Mouse (Mus musculus) neural tube, embryonic 15.5 days (tissue): ENCODE data around the gene Casp12. TPM values are rescaled to one million over a fixed set of nuclear protein-coding genes. Genes with fewer than 3 reads are reported as not detected.
"Not testable (repeated sequence)": the region's sequence is repeated elsewhere in the genome, so short reads cannot be mapped to it uniquely, and the experiment has no call there.

Source experiments
- ATAC-seq: fragments of 200-750 bp; cut with Nextera tagmentation; 2 replicates; pipeline ENCODE4 v1.8.0; 2017; ENCODE audit warnings: mild to moderate bottlenecking, moderate TSS enrichment, moderate library complexity; ENCODE audit not compliant: low FRiP score
- H3K27ac ChIP-seq: fragments of 300-500 bp; sonication (generic); replicated peaks from 2 replicates; pipeline ENCODE4 v1.5.1; 2015; ENCODE audit warnings: mild to moderate bottlenecking, inconsistent platforms
- H3K27me3 ChIP-seq: fragments of 300-500 bp; sonication (generic); replicated peaks from 2 replicates; pipeline ENCODE4 v1.6.1; 2015; ENCODE audit warnings: inconsistent platforms
- H3K36me3 ChIP-seq: fragments of 300-500 bp; sonication (generic); 2 replicates; pipeline ENCODE4 v1.6.1; 2015; ENCODE audit warnings: inconsistent platforms
- H3K4me1 ChIP-seq: fragments of 300-500 bp; sonication (generic); 2 replicates; pipeline ENCODE4 v1.6.1; 2015; ENCODE audit warnings: inconsistent platforms
- H3K4me2 ChIP-seq: fragments of 300-500 bp; sonication (generic); 2 replicates; pipeline ENCODE4 v1.6.1; 2015; ENCODE audit warnings: inconsistent platforms, mild to moderate bottlenecking, moderate library complexity
- H3K4me3 ChIP-seq: fragments of 300-500 bp; sonication (generic); replicated peaks from 2 replicates; pipeline ENCODE4 v1.5.1; 2015; ENCODE audit warnings: mild to moderate bottlenecking, inconsistent platforms
- H3K9ac ChIP-seq: fragments of 300-500 bp; sonication (generic); replicated peaks from 2 replicates; pipeline ENCODE4 v1.6.1; 2015; ENCODE audit warnings: mild to moderate bottlenecking, inconsistent platforms
- H3K9me3 ChIP-seq: fragments of 300-500 bp; sonication (generic); replicated peaks from 2 replicates; pipeline ENCODE4 v1.6.1; 2016; ENCODE audit warnings: inconsistent platforms
- WGBS: fragments of 180-500 bp; shearing (Covaris S2); methylation state at CpG from one replicate; pipeline ENCODE4 v1.1.7; 2015; ENCODE audit warnings: mixed read lengths; 5-methylcytosine and 5-hydroxymethylcytosine counted together
- polyA plus RNA-seq: library from polyadenylated mRNA; unstranded; fragments of >200 nt; fragmentation: Nextera tagmentation; extraction: Ambion mirVana; gene quantifications from 2 replicates; pipeline ENCODE4 v1.2.1, GENCODE M21; 2015

Gene Casp12
- polyA plus RNA-seq, 1 experiment from 2014 or later, result 1.0 TPM

DNA sequence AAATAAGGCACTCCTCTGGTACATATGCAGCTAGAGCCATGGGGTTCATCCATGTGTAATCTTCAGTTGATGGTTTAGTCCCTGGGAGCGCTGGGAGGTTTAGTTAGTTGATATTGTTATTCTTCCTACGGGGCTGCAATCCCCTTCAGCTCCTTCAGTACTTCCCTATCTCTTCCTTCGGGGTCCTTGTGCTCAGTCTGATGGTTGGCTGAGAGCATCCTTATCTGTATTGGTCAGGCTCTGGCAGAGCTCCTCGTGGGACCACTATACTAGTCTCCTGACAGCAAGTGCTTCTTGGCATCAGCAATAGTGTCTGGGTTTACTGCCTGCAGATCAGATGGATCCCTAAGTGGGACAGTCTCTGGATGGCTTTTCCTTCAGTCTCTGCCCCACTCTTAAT lies 2.2 kb downstream of the Casp12 start:
- no peaks in the 10 kb centered on the region for H3K27me3 ChIP-seq
- no peaks in the 10 kb centered on the region for H3K4me1 ChIP-seq
- no peak overlapping the region for H3K9ac ChIP-seq
- no peak overlapping the region for H3K4me2 ChIP-seq
- H3K9me3 ChIP-seq, result no peaks in the 10 kb centered on the region
- H3K4me3 ChIP-seq, result no peak overlapping the region
- no peak overlapping the region for H3K27ac ChIP-seq
- no peaks in the 10 kb centered on the region for H3K36me3 ChIP-seq
- 87% methylated on average over 4 of the region's 4 CpGs for WGBS
- ATAC-seq, result no peak

GRCm38 (mm10) chr9:5353673-5354072 lies 8.4 kb downstream of the Casp12 start:
- whole genome bisulfite sequencing, result 84% methylated on average over 2 of the region's 2 CpGs
- no peaks in the 10 kb centered on the region for H3K27me3 ChIP-seq

DNA sequence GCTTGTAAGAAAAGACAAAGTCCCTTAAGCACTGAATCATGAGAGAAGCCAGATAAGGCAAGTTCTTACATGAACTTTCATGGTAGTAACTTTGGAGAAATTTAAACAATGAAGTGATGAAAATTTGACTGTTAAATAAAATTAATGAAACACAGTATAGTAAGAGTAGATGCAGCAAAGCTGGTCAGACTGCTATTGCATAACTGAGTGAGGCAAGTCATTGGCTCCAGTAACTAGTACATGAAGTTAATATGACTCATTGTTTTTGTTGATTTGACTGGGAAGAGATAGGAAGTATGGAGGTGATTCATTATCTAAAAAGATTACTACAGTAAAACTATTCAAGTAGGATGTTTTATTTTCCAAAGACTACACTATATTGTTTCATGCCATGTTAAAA lies 11.6 kb downstream of the Casp12 start:
- Histone ChIP-seq H3K9me3 (no peaks in the 10 kb centered on the region), H3K36me3 (no peaks in the 10 kb centered on the region), H3K4me2 (no peak overlapping the region), H3K4me1 (no peaks in the 10 kb centered on the region), H3K27ac (no peak overlapping the region), H3K27me3 (no peaks in the 10 kb centered on the region), H3K4me3 (no peak overlapping the region), H3K9ac (no peak overlapping the region)
- no peak for ATAC-seq

More at GRCm38 (mm10) chr9:5353673-5354072, 8.4 kb downstream of the Casp12 start:
- H3K4me2 ChIP-seq, result no peak overlapping the region
- H3K9ac ChIP-seq, result no peak overlapping the region
- no peaks in the 10 kb centered on the region for H3K4me1 ChIP-seq
- no peaks in the 10 kb centered on the region for H3K9me3 ChIP-seq
- no peak overlapping the region for H3K4me3 ChIP-seq
- no peak for ATAC-seq
- H3K36me3 ChIP-seq, result no peaks in the 10 kb centered on the region
- no peak overlapping the region for H3K27ac ChIP-seq

DNA sequence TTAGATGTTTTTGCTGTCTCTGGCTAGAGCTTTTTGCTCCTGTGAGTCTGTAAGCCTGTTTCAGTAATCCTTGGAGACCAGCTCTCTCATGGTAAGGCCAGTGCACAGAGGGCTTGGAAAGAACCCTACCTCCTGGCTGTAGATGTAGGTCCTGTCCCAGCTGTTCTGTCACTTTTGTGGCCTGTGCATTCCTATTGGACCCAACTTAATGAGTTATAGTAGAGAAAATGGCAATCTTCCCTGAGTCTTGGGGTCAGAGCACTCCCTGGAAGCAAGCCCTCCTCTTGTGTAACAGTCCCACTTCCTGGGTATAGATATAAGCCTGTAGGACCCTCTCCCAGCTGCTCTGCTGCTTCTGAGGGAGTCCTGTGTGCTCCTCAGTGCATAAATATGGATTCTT lies 48.3 kb downstream of the Casp12 start:
- Histone ChIP-seq H3K4me3 (no peak overlapping the region), H3K4me2 (no peak overlapping the region), H3K9me3 (no peaks in the 10 kb centered on the region), H3K27me3 (no peaks in the 10 kb centered on the region), H3K9ac (no peak overlapping the region), H3K36me3 (no peaks in the 10 kb centered on the region), H3K4me1 (no peaks in the 10 kb centered on the region), H3K27ac (no peak overlapping the region)
- no peak for ATAC-seq

DNA sequence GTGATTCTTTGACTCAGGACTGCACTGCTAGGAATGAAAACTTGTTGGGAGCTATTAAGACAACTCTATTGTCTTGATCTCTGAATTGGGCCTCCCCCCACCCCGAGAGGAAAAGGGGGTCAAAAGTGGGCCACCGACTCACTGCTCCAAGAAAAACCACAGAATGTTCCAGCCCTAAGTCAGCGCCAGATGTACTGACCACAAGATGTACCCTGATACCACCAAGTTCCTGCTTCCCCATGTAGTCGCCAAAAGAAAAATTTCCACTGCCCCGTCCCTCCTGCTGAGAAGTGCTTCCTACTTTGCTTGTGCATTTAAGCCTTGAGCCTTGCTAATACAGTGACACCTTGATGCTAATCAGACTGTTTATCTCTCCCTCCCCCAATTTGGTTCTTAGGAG lies 50.6 kb downstream of the Casp12 start:
- H3K9ac ChIP-seq, ATAC-seq, H3K36me3 ChIP-seq, H3K9me3 ChIP-seq, H3K4me3 ChIP-seq, H3K27me3 ChIP-seq, H3K4me1 ChIP-seq, H3K27ac ChIP-seq, H3K4me2 ChIP-seq: not testable (repeated sequence)
- WGBS, result 91% methylated on average over 5 of the region's 5 CpGs

DNA sequence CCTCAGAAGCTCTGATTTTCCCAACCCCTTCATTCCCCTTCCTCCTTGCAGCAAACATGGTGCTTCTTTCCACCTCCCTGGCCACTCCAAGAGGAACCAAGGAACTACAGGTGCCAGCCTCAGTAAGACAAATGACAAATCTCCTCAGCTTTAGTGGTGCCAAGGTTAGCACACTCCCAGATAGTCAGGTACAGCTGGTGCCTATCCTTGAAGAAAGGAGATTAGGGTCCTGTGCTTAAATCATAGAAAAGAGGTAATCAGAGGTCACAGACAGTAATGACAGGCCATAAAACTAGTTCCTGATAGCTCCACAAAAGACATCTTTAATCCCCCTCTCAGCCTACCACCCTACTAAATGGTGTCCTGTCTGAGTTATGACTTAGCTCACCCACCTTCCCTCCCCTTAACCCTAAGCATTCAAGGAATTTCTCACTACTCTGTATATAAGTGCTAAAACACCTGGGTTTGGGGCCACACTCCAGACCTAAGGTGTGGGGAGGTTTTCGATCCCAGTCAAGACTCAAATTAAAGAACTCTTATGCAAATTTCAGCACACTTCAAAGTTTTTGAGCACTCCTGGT lies 65.8 kb downstream of the Casp12 start:
- 96% methylated on average over 1 of the region's 1 CpGs for WGBS
- Histone ChIP-seq H3K27ac (no peak overlapping the region), H3K36me3 (no peaks in the 10 kb centered on the region), H3K4me1 (no peaks in the 10 kb centered on the region), H3K9me3 (no peaks in the 10 kb centered on the region), H3K4me2 (no peak overlapping the region), H3K9ac (no peak overlapping the region), H3K27me3 (no peaks in the 10 kb centered on the region), H3K4me3 (no peak overlapping the region)
- no peak for ATAC-seq

DNA sequence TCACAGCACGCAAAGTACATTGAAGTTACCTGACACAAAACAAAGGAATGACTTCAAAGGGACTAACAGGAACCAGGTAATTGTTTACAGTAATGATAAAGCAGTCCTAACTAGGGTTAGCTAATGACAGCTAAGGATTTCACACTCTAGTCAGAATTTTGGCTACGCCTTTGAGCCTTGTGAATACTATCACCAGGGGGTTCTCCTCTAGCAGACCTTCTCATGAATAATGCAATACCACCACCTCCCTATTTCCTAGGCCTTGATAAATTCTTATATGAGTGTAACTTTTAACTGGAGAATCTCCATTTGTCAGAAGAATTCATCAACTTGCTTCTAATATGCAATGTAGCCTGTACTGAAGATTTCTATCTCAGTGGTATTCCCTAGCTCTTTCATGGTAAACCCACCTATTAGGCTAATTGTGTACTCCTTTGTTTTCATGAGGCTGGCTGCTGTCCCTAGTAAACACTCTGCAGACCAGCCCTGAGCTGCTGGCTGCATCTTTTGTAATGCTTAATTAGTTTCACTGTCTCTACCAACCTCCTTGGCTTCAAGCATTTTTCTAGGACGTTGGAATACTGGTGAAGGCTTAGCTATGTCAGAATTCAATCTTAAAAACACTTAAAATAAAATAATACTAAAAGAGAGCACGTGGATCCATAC lies 67.3 kb downstream of the Casp12 start:
- 22% methylated on average over 4 of the region's 4 CpGs for WGBS

GRCm38 (mm10) chr9:5417871-5418270 lies 72.6 kb downstream of the Casp12 start:
- Histone ChIP-seq H3K27me3 (no peaks in the 10 kb centered on the region), H3K27ac (no peak overlapping the region), H3K4me1 (no peaks in the 10 kb centered on the region), H3K9ac (no peak overlapping the region), H3K9me3 (no peaks in the 10 kb centered on the region), H3K36me3 (no peaks in the 10 kb centered on the region), H3K4me2 (no peak overlapping the region), H3K4me3 (no peak overlapping the region)
- ATAC-seq, result no peak
- whole genome bisulfite sequencing, result 76% methylated on average over 2 of the region's 2 CpGs

More for the DNA sequence above, 67.3 kb downstream of the Casp12 start:
- no peaks in the 10 kb centered on the region for H3K9me3 ChIP-seq
- H3K4me3 ChIP-seq, result no peak overlapping the region
- no peak for ATAC-seq
- no peak overlapping the region for H3K4me2 ChIP-seq
- no peaks in the 10 kb centered on the region for H3K27me3 ChIP-seq
- H3K9ac ChIP-seq, result no peak overlapping the region
- no peak overlapping the region for H3K27ac ChIP-seq
- no peaks in the 10 kb centered on the region for H3K36me3 ChIP-seq
- H3K4me1 ChIP-seq, result no peaks in the 10 kb centered on the region

Other genes starting within 250 kb of the Casp12 start
- 1.1 and 1.8 TPM in 2 replicates for gene Casp1, start 46.9 kb upstream of the Casp12 start, polyA plus RNA-seq
- 0.42 and 2.4 TPM in 2 replicates for gene Casp4, start 36.6 kb upstream of the Casp12 start, polyA plus RNA-seq